Mouse (Mus musculus) liver, adult 2 months (tissue): Measurements from ENCODE around the gene Mgrn1. TPM values are rescaled to one million over a fixed set of nuclear protein-coding genes. Genes with fewer than 3 reads are reported as not detected.

Experiments
- DNase-seq: peaks from one replicate; pipeline ENCODE4 v3.0.0-alpha.2; 2011; ENCODE audit warnings: low read depth, low spot score; ENCODE audit errors: extremely low read depth
- H3K27ac ChIP-seq: fragments of 200-500 bp; replicated peaks from 2 replicates; pipeline ENCODE4 v1.5.1; 2012; ENCODE audit warnings: low read depth, mild to moderate bottlenecking, control low read depth, inconsistent platforms, low read length; ENCODE audit not compliant: insufficient read depth
- H3K27me3 ChIP-seq: fragments of 200-500 bp; 2 replicates; pipeline ENCODE4 v1.6.1; 2012; ENCODE audit warnings: mild to moderate bottlenecking, moderate library complexity, low read length, inconsistent platforms; ENCODE audit not compliant: control insufficient read depth, insufficient read depth
- H3K36me3 ChIP-seq: fragments of 200-500 bp; 2 replicates; pipeline ENCODE4 v1.6.1; 2012; ENCODE audit warnings: low read length, inconsistent platforms; ENCODE audit not compliant: control insufficient read depth, insufficient read depth
- H3K4me1 ChIP-seq: fragments of 200-500 bp; 2 replicates; pipeline ENCODE4 v1.6.1; 2011; ENCODE audit warnings: low read length; ENCODE audit not compliant: control insufficient read depth, insufficient read depth
- H3K4me3 ChIP-seq: fragments of 200-500 bp; 2 replicates; pipeline ENCODE4 v1.5.1; 2011; ENCODE audit warnings: low read depth, mild to moderate bottlenecking, control low read depth, low read length, moderate library complexity; ENCODE audit not compliant: insufficient read depth
- H3K79me2 ChIP-seq: fragments of 200-500 bp; 2 replicates; pipeline ENCODE4 v1.6.1; 2012; ENCODE audit warnings: inconsistent platforms, mild to moderate bottlenecking, low read length, moderate library complexity; ENCODE audit not compliant: control insufficient read depth, insufficient read depth
- H3K9ac ChIP-seq: fragments of 200-500 bp; 2 replicates; pipeline ENCODE4 v1.6.1; 2012; ENCODE audit warnings: low read depth, mild to moderate bottlenecking, control low read depth, inconsistent platforms, low read length
- CTCF ChIP-seq: fragments of 200-500 bp; IDR thresholded peaks from 2 replicates; pipeline ENCODE4 v1.5.1; 2011; ENCODE audit warnings: low read depth, low read length, control low read depth
- POLR2A ChIP-seq: fragments of 200-500 bp; IDR thresholded peaks from 2 replicates; pipeline ENCODE4 v1.6.1; 2011; ENCODE audit warnings: low read length, control low read depth; ENCODE audit not compliant: insufficient read depth; ENCODE audit errors: extremely low read depth
- WGBS: fragments of 180-500 bp; shearing (Covaris S2); methylation state at CpG from one replicate; pipeline ENCODE4 v1.1.7; 2018; 5-methylcytosine and 5-hydroxymethylcytosine counted together
- polyA plus RNA-seq: library from polyadenylated mRNA; depleted of rRNA; stranded (reverse); fragments of >200 nt; gene quantifications from 2 replicates; pipeline ENCODE4 v1.2.3, GENCODE M21; 2012
- total RNA-seq: library from RNA; depleted of rRNA; stranded (reverse); fragments of >200 nt; gene quantifications from 2 replicates; pipeline ENCODE4 v1.2.3, GENCODE M21; 2014

Mgrn1 gene
- total and polyA plus RNA-seq, 2 experiments, result 28.2 to 71.0 TPM

GRCm38 (mm10) chr16:4940311-4940850, 54.3 kb downstream of the Mgrn1 start:
- Histone ChIP-seq H3K4me3 (no peak overlapping the region), H3K79me2 (no peaks in the 10 kb centered on the region), H3K9ac (no peak overlapping the region), H3K27me3 (no peaks in the 10 kb centered on the region), H3K36me3 (peaks cover 3% of the 10 kb centered on the region; the same call in 1 of the 2 replicates), H3K4me1 (peaks cover 8% of the 10 kb centered on the region), H3K27ac (no peak overlapping the region)
- TF ChIP-seq CTCF (no peak), POLR2A (no peak)
- 86% methylated on average over 10 of the region's 10 CpGs for WGBS
- no peak for DNase-seq

- no peak overlapping the region for H3K27ac ChIP-seq
- peaks cover 11% of the 10 kb centered on the region for H3K4me1 ChIP-seq
- H3K36me3 ChIP-seq, result peaks cover 3% of the 10 kb centered on the region; the same call in 1 of the 2 replicates
- no peak for DNase-seq
- no peaks in the 10 kb centered on the region for H3K27me3 ChIP-seq
- no peak overlapping the region for H3K4me3 ChIP-seq
- no peak for TF ChIP-seq POLR2A
- no peak for TF ChIP-seq CTCF
- H3K79me2 ChIP-seq, result no peaks in the 10 kb centered on the region
- H3K9ac ChIP-seq, result no peak overlapping the region
Observed at GRCm38 (mm10) chr16:4941016-4941415, 55.0 kb downstream of the Mgrn1 start.

GRCm38 (mm10) chr16:4942868-4943267, 56.8 kb downstream of the Mgrn1 start:
- no peak for DNase-seq
- no peak for TF ChIP-seq CTCF
- TF ChIP-seq POLR2A, result no peak
- Histone ChIP-seq H3K4me3 (no peak overlapping the region), H3K79me2 (no peaks in the 10 kb centered on the region), H3K36me3 (peaks cover 2% of the 10 kb centered on the region; the same call in 1 of the 2 replicates), H3K27me3 (no peaks in the 10 kb centered on the region), H3K27ac (no peak overlapping the region), H3K9ac (no peak overlapping the region), H3K4me1 (peaks cover 19% of the 10 kb centered on the region)
- WGBS, result 96% methylated on average over 8 of the region's 8 CpGs

DNA sequence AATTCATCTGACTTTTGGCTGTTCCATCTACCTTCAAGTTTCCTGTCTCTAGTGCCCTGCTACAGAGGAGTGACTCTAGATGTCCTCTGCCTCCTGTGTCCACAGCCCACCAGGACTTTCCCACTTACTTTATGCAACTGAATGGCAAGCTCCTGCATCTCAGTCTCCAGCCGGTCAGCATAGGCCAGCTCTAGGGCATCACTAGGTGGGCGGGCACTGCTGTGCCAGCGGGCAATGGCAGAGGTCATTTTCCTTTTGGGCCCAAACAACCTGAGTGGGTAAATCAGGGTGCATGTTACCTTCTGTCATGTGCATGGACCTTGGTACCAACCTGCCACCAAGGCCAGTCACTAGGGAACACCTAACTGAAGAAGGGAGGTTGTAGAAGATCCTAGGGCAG, 57.4 kb downstream of the Mgrn1 start:
- Histone ChIP-seq H3K9ac (no peak overlapping the region), H3K27ac (no peak overlapping the region), H3K27me3 (no peaks in the 10 kb centered on the region), H3K4me3 (no peak overlapping the region), H3K79me2 (no peaks in the 10 kb centered on the region), H3K4me1 (peaks cover 19% of the 10 kb centered on the region), H3K36me3 (peaks cover 2% of the 10 kb centered on the region; the same call in 1 of the 2 replicates)
- DNase-seq, result no peak
- 67% methylated on average over 3 of the region's 3 CpGs for WGBS
- TF ChIP-seq CTCF, result no peak
- no peak for TF ChIP-seq POLR2A

- Histone ChIP-seq H3K4me1 (peaks cover 15% of the 10 kb centered on the region), H3K9ac (no peak overlapping the region), H3K36me3 (peaks cover 6% of the 10 kb centered on the region), H3K27me3 (no peaks in the 10 kb centered on the region), H3K27ac (peak overlapping the region; percentile 34; the same call in 1 of the 2 replicates), H3K79me2 (no peaks in the 10 kb centered on the region), H3K4me3 (no peak overlapping the region)
- 21% methylated on average over 4 of the region's 4 CpGs for WGBS
- TF ChIP-seq CTCF (peak; percentile 65), POLR2A (no peak)
- peak; percentile 89 for DNase-seq
Observed at GRCm38 (mm10) chr16:4945415-4945814, 59.4 kb downstream of the Mgrn1 start.

GRCm38 (mm10) chr16:4946155-4946554, 60.1 kb downstream of the Mgrn1 start:
- H3K27ac ChIP-seq, result no peak overlapping the region
- DNase-seq, result no peak

More at GRCm38 (mm10) chr16:4946155-4946554, 60.1 kb downstream of the Mgrn1 start:
- H3K79me2 ChIP-seq, result no peaks in the 10 kb centered on the region
- WGBS, result 82% methylated on average over 3 of the region's 3 CpGs
- peaks cover 15% of the 10 kb centered on the region for H3K4me1 ChIP-seq
- no peak overlapping the region for H3K9ac ChIP-seq
- no peaks in the 10 kb centered on the region for H3K27me3 ChIP-seq
- no peak overlapping the region for H3K4me3 ChIP-seq
- H3K36me3 ChIP-seq, result peaks cover 11% of the 10 kb centered on the region
- no peak for TF ChIP-seq POLR2A
- TF ChIP-seq CTCF, result no peak
